Mouse (Mus musculus) limb, embryonic 15.5 days (tissue): Measurements from ENCODE around the gene Upf2. TPM values are rescaled to one million over a fixed set of nuclear protein-coding genes. Genes with fewer than 3 reads are reported as not detected.
"Not testable (repeated sequence)": the region's sequence is repeated elsewhere in the genome, so short reads cannot be mapped to it uniquely, and the experiment has no call there.

Experiments used
- ATAC-seq: fragments of 200-750 bp; cut with Nextera tagmentation; 2 replicates; pipeline ENCODE4 v1.8.0; 2017; ENCODE audit warnings: low read depth, moderate TSS enrichment; ENCODE audit not compliant: insufficient number of reproducible peaks, low FRiP score, low TSS enrichment
- H3K27ac ChIP-seq: fragments of 300-500 bp; sonication (generic); 2 replicates; pipeline ENCODE4 v1.5.1; 2015; ENCODE audit warnings: moderate library complexity, mild to moderate bottlenecking, inconsistent platforms
- H3K27me3 ChIP-seq: fragments of 300-500 bp; sonication (generic); 2 replicates; pipeline ENCODE4 v1.6.1; 2015; ENCODE audit warnings: inconsistent platforms
- H3K36me3 ChIP-seq: fragments of 300-500 bp; sonication (generic); 2 replicates; pipeline ENCODE4 v1.6.1; 2015; ENCODE audit warnings: inconsistent platforms
- H3K4me1 ChIP-seq: fragments of 300-500 bp; sonication (generic); 2 replicates; pipeline ENCODE4 v1.6.1; 2015; ENCODE audit warnings: inconsistent platforms
- H3K4me2 ChIP-seq: fragments of 300-500 bp; sonication (generic); 2 replicates; pipeline ENCODE4 v1.6.1; 2015; ENCODE audit warnings: mild to moderate bottlenecking, inconsistent platforms
- H3K4me3 ChIP-seq: fragments of 300-500 bp; sonication (generic); 2 replicates; pipeline ENCODE4 v1.5.1; 2015; ENCODE audit warnings: mild to moderate bottlenecking, inconsistent platforms
- H3K9ac ChIP-seq: fragments of 300-500 bp; sonication (generic); 2 replicates; pipeline ENCODE4 v1.6.1; 2015; ENCODE audit warnings: inconsistent platforms
- H3K9me3 ChIP-seq: fragments of 300-500 bp; sonication (generic); 2 replicates; pipeline ENCODE4 v1.6.1; 2016; ENCODE audit warnings: inconsistent platforms
- WGBS: fragments of 180-500 bp; shearing (Covaris S2); methylation state at CpG from one replicate; pipeline ENCODE4 v1.1.7; 2015; 5-methylcytosine and 5-hydroxymethylcytosine counted together
- polyA plus RNA-seq: library from polyadenylated mRNA; unstranded; fragments of >200 nt; fragmentation: Nextera tagmentation; extraction: Ambion mirVana; gene quantifications from 2 replicates; pipeline ENCODE4 v1.2.1, GENCODE M21; 2015

The Upf2 gene
- polyA plus RNA-seq, 1 experiment from 2014 or later, result 10.1 TPM

GRCm38 (mm10) chr2:5936550-5936949, 14.7 kb upstream of the Upf2 start:
- H3K9me3 ChIP-seq, result no peaks in the 10 kb centered on the region
- no peak for ATAC-seq
- no peaks in the 10 kb centered on the region for H3K36me3 ChIP-seq
- no peak overlapping the region for H3K27ac ChIP-seq
- no peaks in the 10 kb centered on the region for H3K4me1 ChIP-seq
- H3K27me3 ChIP-seq, result no peaks in the 10 kb centered on the region
- H3K9ac ChIP-seq, result no peak overlapping the region
- H3K4me3 ChIP-seq, result no peak overlapping the region
- H3K4me2 ChIP-seq, result no peak overlapping the region
- WGBS, result 73% methylated on average over 4 of the region's 4 CpGs

- Histone ChIP-seq H3K27ac (no peak overlapping the region), H3K4me1 (peaks cover 6% of the 10 kb centered on the region; the same call in 1 of the 2 replicates), H3K4me2 (no peak overlapping the region), H3K4me3 (no peak overlapping the region), H3K9me3 (no peaks in the 10 kb centered on the region), H3K36me3 (no peaks in the 10 kb centered on the region), H3K9ac (no peak overlapping the region), H3K27me3 (no peaks in the 10 kb centered on the region)
- ATAC-seq, result no peak
- 90% methylated on average over 3 of the region's 3 CpGs for WGBS
Observed at GRCm38 (mm10) chr2:5939319-5939718, 11.9 kb upstream of the Upf2 start.

DNA sequence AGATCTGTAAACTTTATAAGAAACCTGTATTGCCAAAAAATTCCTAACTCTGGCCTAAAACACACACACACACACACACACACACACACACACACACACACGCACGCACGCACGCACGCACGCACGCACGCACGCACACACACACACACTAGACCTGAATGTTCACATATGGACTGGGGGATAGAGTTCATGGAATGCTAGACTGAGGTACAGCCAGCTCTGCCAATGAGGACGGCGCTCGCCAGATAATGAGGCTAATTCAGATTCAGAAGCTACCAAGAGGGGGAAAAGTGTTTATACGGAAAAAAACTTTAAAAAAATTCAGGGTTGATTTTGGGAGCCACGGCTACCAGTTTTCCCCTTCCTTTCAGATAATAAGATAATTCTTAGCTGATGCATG, 11.4 kb upstream of the Upf2 start:
- Histone ChIP-seq H3K9ac (no peak overlapping the region), H3K4me2 (no peak overlapping the region), H3K36me3 (no peaks in the 10 kb centered on the region), H3K4me1 (peaks cover 6% of the 10 kb centered on the region; the same call in 1 of the 2 replicates), H3K9me3 (no peaks in the 10 kb centered on the region), H3K27me3 (no peaks in the 10 kb centered on the region), H3K4me3 (no peak overlapping the region), H3K27ac (no peak overlapping the region)
- ATAC-seq, result no peak
- WGBS, result 85% methylated on average over 14 of the region's 14 CpGs

GRCm38 (mm10) chr2:5940936-5941335, 10.3 kb upstream of the Upf2 start:
- WGBS, result 93% methylated on average over 9 of the region's 9 CpGs
- H3K4me1 ChIP-seq, result peaks cover 6% of the 10 kb centered on the region; the same call in 1 of the 2 replicates
- H3K27me3 ChIP-seq, result no peaks in the 10 kb centered on the region
- ATAC-seq, result no peak
- no peak overlapping the region for H3K4me3 ChIP-seq
- H3K27ac ChIP-seq, result no peak overlapping the region
- no peak overlapping the region for H3K4me2 ChIP-seq
- no peaks in the 10 kb centered on the region for H3K9me3 ChIP-seq
- H3K9ac ChIP-seq, result no peak overlapping the region
- no peaks in the 10 kb centered on the region for H3K36me3 ChIP-seq

DNA sequence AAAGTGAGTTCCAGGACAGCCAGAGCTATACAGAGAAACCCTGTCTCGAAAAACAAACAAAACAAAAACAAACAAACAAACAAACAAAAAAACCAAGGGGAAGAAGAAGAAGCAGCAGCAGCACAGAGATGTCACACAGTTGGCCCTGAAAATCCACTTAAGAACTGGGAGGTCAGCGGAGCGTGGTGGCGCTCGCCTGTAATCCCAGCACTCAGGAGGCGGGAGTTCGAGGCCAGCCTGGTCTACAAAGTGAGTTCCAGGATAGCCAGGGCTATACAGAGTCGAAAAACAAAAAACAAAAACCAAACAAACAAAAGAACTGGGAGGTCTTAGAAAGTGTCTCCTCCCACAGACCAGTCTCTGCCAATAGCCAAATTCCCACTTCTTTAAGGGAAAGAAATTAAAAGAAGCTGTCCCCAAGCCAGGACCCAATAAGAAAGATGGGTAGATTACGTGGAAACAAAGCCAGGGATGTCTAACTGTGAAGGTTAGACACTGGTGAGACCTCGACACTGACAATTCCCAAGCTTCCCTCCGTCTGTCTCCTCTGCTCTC, 9.3 kb upstream of the Upf2 start:
- Histone ChIP-seq H3K4me2 (peak overlapping the region; percentile 89), H3K9ac (peak overlapping the region; percentile 68), H3K9me3 (no peaks in the 10 kb centered on the region), H3K4me3 (peak overlapping the region; percentile 62), H3K4me1 (peaks cover 6% of the 10 kb centered on the region; the same call in 1 of the 2 replicates), H3K36me3 (no peaks in the 10 kb centered on the region), H3K27me3 (no peaks in the 10 kb centered on the region), H3K27ac (no peak overlapping the region)
- no peak for ATAC-seq
- WGBS, result 55% methylated on average over 11 of the region's 11 CpGs

DNA sequence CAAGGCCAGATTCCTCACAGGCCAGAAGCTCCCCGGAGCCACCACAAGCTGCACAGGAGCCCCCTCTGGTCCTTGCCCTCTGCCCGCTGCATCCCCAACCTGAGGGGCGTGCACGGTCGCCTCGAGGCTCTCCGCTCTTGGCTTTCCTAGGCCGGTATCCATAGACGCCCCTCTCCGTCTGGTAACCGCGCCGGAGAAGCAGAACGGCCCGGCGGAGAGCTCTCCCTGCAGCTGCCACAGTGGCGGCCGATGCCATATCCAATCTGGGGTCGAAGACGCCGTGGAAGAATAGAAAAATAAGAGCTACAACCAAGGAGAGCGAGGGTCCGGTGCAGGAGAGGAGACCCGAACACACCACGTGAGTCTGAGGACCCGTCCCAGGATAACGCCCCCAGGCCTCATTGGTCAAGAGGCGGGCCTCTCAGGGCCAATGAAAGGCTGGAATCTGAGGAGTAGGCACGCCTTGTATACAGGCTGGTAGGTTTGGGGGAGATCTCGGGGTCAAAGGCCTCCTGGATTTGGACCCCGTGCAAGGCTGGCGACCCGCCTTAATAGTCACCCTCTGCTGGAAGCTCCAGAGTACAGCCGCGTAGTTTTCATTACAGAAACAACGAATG, 8.7 kb upstream of the Upf2 start, which contains the start of gene Dhtkd1:
Gene Dhtkd1, minus strand, starts transcription at position 377 of the 617 bp plus-strand sequence.
- Histone ChIP-seq H3K27me3 (no peaks in the 10 kb centered on the region), H3K9me3 (no peaks in the 10 kb centered on the region), H3K27ac (no peak within 1 kb of the TSS; the same call in 1 of the 2 replicates), H3K4me2 (peak within 1 kb of the TSS; percentile 89), H3K4me3 (peak within 1 kb of the TSS; percentile 62), H3K4me1 (peaks cover 6% of the 10 kb centered on the region; the same call in 1 of the 2 replicates), H3K36me3 (no peaks in the 10 kb centered on the region), H3K9ac (peak within 1 kb of the TSS; percentile 68)
- peak; percentile 90 for ATAC-seq
- under 1% methylated on average over 36 of the region's 36 CpGs for WGBS

GRCm38 (mm10) chr2:5943071-5943470, 8.2 kb upstream of the Upf2 start:
- 35% methylated on average over 4 of the region's 4 CpGs for WGBS
- H3K27ac ChIP-seq, result no peak overlapping the region
- ATAC-seq, result no peak
- no peaks in the 10 kb centered on the region for H3K27me3 ChIP-seq
- peak overlapping the region; percentile 89 for H3K4me2 ChIP-seq
- peak overlapping the region; percentile 62 for H3K4me3 ChIP-seq
- no peaks in the 10 kb centered on the region for H3K36me3 ChIP-seq
- peaks cover 6% of the 10 kb centered on the region; the same call in 1 of the 2 replicates for H3K4me1 ChIP-seq
- H3K9me3 ChIP-seq, result no peaks in the 10 kb centered on the region
- no peak overlapping the region for H3K9ac ChIP-seq

GRCm38 (mm10) chr2:5945629-5946028, 5.6 kb upstream of the Upf2 start:
- no peaks in the 10 kb centered on the region for H3K27me3 ChIP-seq
- no peak for ATAC-seq
- WGBS, result 98% methylated on average over 1 of the region's 1 CpGs
- H3K9me3 ChIP-seq, result no peaks in the 10 kb centered on the region
- H3K9ac ChIP-seq, result no peak overlapping the region
- H3K27ac ChIP-seq, result no peak overlapping the region
- H3K4me3 ChIP-seq, result no peak overlapping the region
- no peak overlapping the region for H3K4me2 ChIP-seq
- no peaks in the 10 kb centered on the region for H3K36me3 ChIP-seq
- peaks cover 8% of the 10 kb centered on the region; the same call in 1 of the 2 replicates for H3K4me1 ChIP-seq

GRCm38 (mm10) chr2:5946876-5947275, 4.4 kb upstream of the Upf2 start:
- Histone ChIP-seq H3K27ac (no peak overlapping the region), H3K36me3 (no peaks in the 10 kb centered on the region), H3K27me3 (no peaks in the 10 kb centered on the region), H3K4me1 (peaks cover 8% of the 10 kb centered on the region; the same call in 1 of the 2 replicates), H3K9ac (no peak overlapping the region), H3K9me3 (no peaks in the 10 kb centered on the region), H3K4me3 (no peak overlapping the region), H3K4me2 (no peak overlapping the region)
- no peak for ATAC-seq
- 86% methylated on average over 3 of the region's 3 CpGs for WGBS

DNA sequence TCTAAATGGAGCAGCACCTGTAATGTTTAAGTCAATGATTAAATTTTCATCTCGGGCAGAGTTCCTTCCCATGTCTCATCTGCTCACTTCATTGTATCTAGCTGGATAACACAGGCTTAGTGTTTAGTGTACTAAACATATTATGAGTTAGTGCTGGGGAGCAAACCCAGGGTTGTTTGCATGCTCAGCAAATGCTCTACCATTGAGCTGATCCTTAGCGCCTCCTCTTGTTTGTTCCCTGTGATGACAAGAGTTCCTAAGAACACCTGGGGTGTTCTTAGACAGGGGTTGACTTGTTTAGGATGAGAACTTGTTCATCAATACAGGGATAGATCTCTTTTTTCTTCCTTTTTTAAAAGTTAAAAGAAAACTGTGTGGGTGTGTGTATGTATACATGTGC, 2.3 kb upstream of the Upf2 start:
- H3K9me3 ChIP-seq, result no peaks in the 10 kb centered on the region
- no peak overlapping the region for H3K4me2 ChIP-seq
- no peak overlapping the region for H3K9ac ChIP-seq
- H3K4me1 ChIP-seq, result peaks cover 6% of the 10 kb centered on the region; the same call in 1 of the 2 replicates
- ATAC-seq, result no peak
- H3K4me3 ChIP-seq, result no peak overlapping the region
- 84% methylated on average over 2 of the region's 2 CpGs for WGBS
- H3K27me3 ChIP-seq, result no peaks in the 10 kb centered on the region
- H3K27ac ChIP-seq, result no peak overlapping the region
- H3K36me3 ChIP-seq, result no peaks in the 10 kb centered on the region

GRCm38 (mm10) chr2:5949821-5950220, 1.4 kb upstream of the Upf2 start:
- peak overlapping the region; percentile 57; the same call in 1 of the 2 replicates for H3K4me2 ChIP-seq
- H3K27me3 ChIP-seq, H3K9ac ChIP-seq, H3K4me1 ChIP-seq, ATAC-seq, H3K36me3 ChIP-seq, H3K9me3 ChIP-seq, H3K27ac ChIP-seq: not testable (repeated sequence)
- H3K4me3 ChIP-seq, result peak overlapping the region; percentile 95
- 93% methylated on average over 9 of the region's 9 CpGs for WGBS

DNA sequence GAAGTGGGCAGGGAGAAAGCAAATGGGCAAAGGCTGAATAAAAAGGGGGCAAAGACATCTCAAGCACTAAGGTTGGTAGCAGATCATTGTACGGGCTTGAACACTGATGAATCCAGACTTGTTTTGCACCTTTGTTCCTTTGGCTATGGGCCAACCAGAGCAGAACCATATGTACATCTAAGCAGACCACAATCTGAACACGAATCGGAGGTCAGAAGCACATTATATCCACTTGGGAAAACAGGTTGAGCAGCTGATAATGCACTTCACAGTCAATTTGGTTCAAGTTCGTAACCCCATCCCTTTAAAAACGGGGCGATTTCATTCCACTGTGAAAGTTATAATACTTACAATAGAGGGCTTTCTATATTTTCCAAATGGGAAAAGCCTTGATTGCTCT, 964 bp upstream of the Upf2 start:
- ATAC-seq, result no peak
- Histone ChIP-seq H3K9me3 (no peaks in the 10 kb centered on the region), H3K4me2 (peak overlapping the region; percentile 57), H3K4me1 (peaks cover 6% of the 10 kb centered on the region; the same call in 1 of the 2 replicates), H3K9ac (peak overlapping the region; percentile 31), H3K27me3 (no peaks in the 10 kb centered on the region), H3K36me3 (no peaks in the 10 kb centered on the region), H3K27ac (peak overlapping the region; percentile 90), H3K4me3 (peak overlapping the region; percentile 95)
- WGBS, result 6% methylated on average over 6 of the region's 6 CpGs
